Mouse (Mus musculus): ENCODE measurements around the gene Sec23b.

- peak; percentile 65 for TF ChIP-seq RAD21 (IDR thresholded peaks at IDR 0.05; ENCODE audit: low read depth, low read length)
- TF ChIP-seq MAX (IDR thresholded peaks at IDR 0.05; ENCODE audit: low read length), result no peak
- peak in 1 of 2 experiments; percentile 64; a peak in 2 of 4 replicates for TF ChIP-seq CTCF (conservative IDR thresholded peaks at IDR 0.05 in 1 of 2, IDR thresholded peaks at IDR 0.05 in 1 of 2; ENCODE audit: low read depth in 2 of 2, low read length in 2 of 2)
- TF ChIP-seq UBTF (IDR thresholded peaks at IDR 0.05; ENCODE audit: low read depth, low read length), result no peak
- TF ChIP-seq RCOR1 (conservative IDR thresholded peaks at IDR 0.05; ENCODE audit: low read depth, low read length), result no peak
- no peak for TF ChIP-seq MXI1 (IDR thresholded peaks at IDR 0.05; ENCODE audit: low read depth, low read length)
- TF ChIP-seq MAZ (IDR thresholded peaks at IDR 0.05; ENCODE audit: low read depth, low read length), result no peak
- TF ChIP-seq KAT2A (IDR thresholded peaks at IDR 0.05; ENCODE audit: insufficient replicate concordance, low read length), result no peak
- no peak for TF ChIP-seq CHD2 (IDR thresholded peaks at IDR 0.05; ENCODE audit: low read length)
- no peak for TF ChIP-seq USF1 (IDR thresholded peaks at IDR 0.05; ENCODE audit: low read depth, low read length)
- TF ChIP-seq MAFK (IDR thresholded peaks at IDR 0.05; ENCODE audit: insufficient replicate concordance, low read length), result no peak
- TF ChIP-seq IRF4 (IDR thresholded peaks at IDR 0.05; ENCODE audit: low read depth, low read length), result no peak
- TF ChIP-seq ELF1 (IDR thresholded peaks at IDR 0.05; ENCODE audit: low read depth, low read length), result no peak
- no peak for TF ChIP-seq ZNF384 (IDR thresholded peaks at IDR 0.05; ENCODE audit: low read depth, low read length)
Measured at GRCm38 (mm10) chr2:144638719-144639118, 82.7 kb downstream of the Sec23b start.

Data from CH12.LX (cell line).